Mouse (Mus musculus): Measurements from ENCODE around the gene Ier3. TPM values are rescaled to one million over a fixed set of nuclear protein-coding genes. Genes with fewer than 3 reads are reported as not detected.

The Ier3 gene
- polyA plus RNA-seq, 1 experiment from 2014 or later, result 2.4 TPM

DNA sequence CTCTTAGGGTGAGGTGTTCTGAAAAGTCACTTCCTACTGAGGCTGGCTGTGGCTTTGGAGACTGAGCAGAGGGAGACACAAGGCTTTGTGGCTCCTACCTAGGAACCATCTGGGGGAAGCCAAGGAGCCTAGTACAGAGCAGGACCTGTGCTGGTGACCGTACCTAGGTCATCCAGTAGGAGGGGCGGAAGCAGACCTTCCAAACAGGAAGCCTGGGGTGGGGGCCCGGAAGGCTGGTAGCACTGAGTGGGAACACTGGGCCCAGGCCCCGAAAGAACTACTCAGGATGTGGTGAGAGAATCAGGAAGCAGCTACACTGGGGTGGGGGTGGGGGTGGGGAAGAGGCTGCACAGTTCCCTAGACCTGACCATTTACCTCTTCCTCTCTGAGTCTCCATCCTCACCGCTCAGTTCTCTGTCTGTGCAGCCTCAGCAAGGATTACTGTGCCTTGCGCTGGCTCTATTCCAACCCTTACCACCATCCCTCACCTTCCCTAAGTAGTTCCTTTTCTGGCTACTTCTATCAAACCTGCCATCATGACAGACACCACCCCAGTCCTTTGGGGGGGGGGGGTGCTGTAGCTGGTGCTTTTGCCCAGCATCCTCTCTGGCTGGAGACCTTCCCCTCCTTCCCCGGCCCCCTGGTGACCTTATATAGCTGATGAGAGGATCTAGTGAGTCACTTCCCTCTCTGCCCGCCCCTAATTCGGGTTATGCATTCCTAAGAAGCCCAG, 48.8 kb downstream of the Ier3 start:
- H3K9me3 ChIP-seq (ENCODE audit: control insufficient read depth, low read length), result peaks cover 2% of the 10 kb centered on the region; the same call in 1 of the 2 replicates
- ATAC-seq (replicated peaks; ENCODE audit: low FRiP score) (no peak), DNase-seq (ENCODE audit: low spot score) (no peak)
- H3K36me3 ChIP-seq (ENCODE audit: control insufficient read depth, insufficient read depth, low read length), result peaks cover 8% of the 10 kb centered on the region; the same call in 1 of the 2 replicates
- peaks cover 22% of the 10 kb centered on the region for H3K4me1 ChIP-seq (replicated peaks; ENCODE audit: control insufficient read depth, insufficient read depth, low read length)
- peak overlapping the region; percentile 95 for H3K4me2 ChIP-seq (ENCODE audit: low read depth, low read length, severe bottlenecking)
- H3K9ac ChIP-seq (ENCODE audit: low read length), result peak overlapping the region; percentile 93; the same call in 1 of the 2 replicates
- no peaks in the 10 kb centered on the region for H3K27me3 ChIP-seq (ENCODE audit: control insufficient read depth, insufficient read depth, low read length)
- WGBS, result 71% methylated on average over 9 of the region's 9 CpGs
- peak overlapping the region; percentile 67 for H3K4me3 ChIP-seq (ENCODE audit: low read depth, low read length)
- 0 out of 2 replicates have a peak overlapping the region, but pooled peaks have one; percentile 6 for H3K27ac ChIP-seq (ENCODE audit: low read depth, low read length)

DNA sequence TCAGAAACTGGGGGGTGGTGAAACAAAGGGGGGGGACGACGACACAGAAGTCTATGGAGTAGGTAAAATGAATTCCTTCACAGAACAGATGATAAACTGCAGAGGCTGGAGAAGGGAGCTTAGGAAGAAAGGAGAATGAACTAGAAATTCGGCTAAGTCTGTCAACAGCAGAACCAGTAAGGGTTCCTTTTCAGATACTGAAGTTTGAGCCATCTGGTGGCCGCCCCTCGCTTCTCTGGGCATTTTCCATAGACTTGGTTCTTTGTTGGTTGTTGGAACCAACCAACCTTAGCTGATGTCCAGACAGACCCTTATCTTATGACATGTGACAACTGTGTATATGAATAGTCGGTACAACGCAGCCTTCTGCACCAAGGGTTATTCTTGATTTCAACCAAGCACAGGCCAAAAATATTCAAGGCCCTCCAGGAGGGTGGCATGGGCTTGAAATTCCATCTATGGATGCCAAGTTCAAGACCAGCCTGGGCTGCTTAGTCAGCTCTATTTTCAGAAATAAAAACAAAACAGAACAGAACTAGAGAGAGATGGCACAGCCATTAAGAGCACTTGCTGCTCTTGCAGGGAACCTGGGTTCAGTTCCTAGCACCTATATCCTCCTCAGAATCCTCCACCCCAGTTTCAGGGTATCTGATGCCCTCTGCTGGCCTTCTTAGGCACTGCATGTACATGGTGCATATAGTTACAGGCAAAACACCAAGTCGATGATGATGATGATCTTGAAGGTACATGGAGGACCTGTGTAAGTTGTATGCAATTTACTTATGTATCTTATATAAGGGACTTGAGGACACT, 49.6 kb downstream of the Ier3 start:
- Histone ChIP-seq H3K27me3 (ENCODE audit: control insufficient read depth, insufficient read depth, low read length) (no peaks in the 10 kb centered on the region), H3K27ac (ENCODE audit: low read depth, low read length) (0 out of 2 replicates have a peak overlapping the region, but pooled peaks have one; percentile 6), H3K4me1 (replicated peaks; ENCODE audit: control insufficient read depth, insufficient read depth, low read length) (peaks cover 22% of the 10 kb centered on the region), H3K4me2 (ENCODE audit: low read depth, low read length, severe bottlenecking) (peak overlapping the region; percentile 95; the same call in 1 of the 2 replicates), H3K4me3 (ENCODE audit: low read depth, low read length) (no peak overlapping the region), H3K9ac (ENCODE audit: low read length) (no peak overlapping the region), H3K9me3 (ENCODE audit: control insufficient read depth, low read length) (peaks cover 2% of the 10 kb centered on the region; the same call in 1 of the 2 replicates), H3K36me3 (ENCODE audit: control insufficient read depth, insufficient read depth, low read length) (peaks cover 8% of the 10 kb centered on the region; the same call in 1 of the 2 replicates)
- ATAC-seq (replicated peaks; ENCODE audit: low FRiP score) (no peak), DNase-seq (ENCODE audit: low spot score) (peak; percentile 66)
- 88% methylated on average over 8 of the region's 8 CpGs for WGBS

Small RNA genes lying within 50 kb of the gene (microRNA-seq; reads per million reads assigned to microRNA genes)
- gene Gm28033 (ENCODE audit: insufficient number of aligned reads), result not detected

Other genes starting within 250 kb of the Ier3 start
- not detected in 2 replicates for gene Sfta2, start 220.1 kb upstream of the Ier3 start, polyA plus RNA-seq (2014; fragmentation: Nextera tagmentation; extraction: Ambion mirVana)
- not detected in 2 replicates for gene Gm9573, start 195.0 kb upstream of the Ier3 start, polyA plus RNA-seq (2014; fragmentation: Nextera tagmentation; extraction: Ambion mirVana)
- gene Mucl3, start 178.0 kb upstream of the Ier3 start, polyA plus RNA-seq (2014; fragmentation: Nextera tagmentation; extraction: Ambion mirVana), result 0.07 and 0.13 TPM in 2 replicates
- gene Vars2, start 154.1 kb upstream of the Ier3 start, polyA plus RNA-seq (2014; fragmentation: Nextera tagmentation; extraction: Ambion mirVana), result 16.2 and 19.5 TPM in 2 replicates
- 41.2 and 47.4 TPM in 2 replicates for gene Gtf2h4, start 147.9 kb upstream of the Ier3 start, polyA plus RNA-seq (2014; fragmentation: Nextera tagmentation; extraction: Ambion mirVana)
- gene Ddr1, start 117.1 kb upstream of the Ier3 start, polyA plus RNA-seq (2014; fragmentation: Nextera tagmentation; extraction: Ambion mirVana), result 130 and 144 TPM in 2 replicates
- gene Flot1, start 1.5 kb downstream of the Ier3 start, polyA plus RNA-seq (2014; fragmentation: Nextera tagmentation; extraction: Ambion mirVana), result 48.5 and 49.5 TPM in 2 replicates
- 1,583 and 1,671 TPM in 2 replicates for gene Tubb5, start 16.6 kb downstream of the Ier3 start, polyA plus RNA-seq (2014; fragmentation: Nextera tagmentation; extraction: Ambion mirVana)
- 27.2 and 29.2 TPM in 2 replicates for gene Mdc1, start 19.8 kb downstream of the Ier3 start, polyA plus RNA-seq (2014; fragmentation: Nextera tagmentation; extraction: Ambion mirVana)
- 65.7 and 68.8 TPM in 2 replicates for gene Nrm, start 39.6 kb downstream of the Ier3 start, polyA plus RNA-seq (2014; fragmentation: Nextera tagmentation; extraction: Ambion mirVana)
- gene Ppp1r18, start 43.9 kb downstream of the Ier3 start, polyA plus RNA-seq (2014; fragmentation: Nextera tagmentation; extraction: Ambion mirVana), result 25.1 and 28.1 TPM in 2 replicates
- gene Dhx16, start 58.1 kb downstream of the Ier3 start, polyA plus RNA-seq (2014; fragmentation: Nextera tagmentation; extraction: Ambion mirVana), result 50.3 and 52.9 TPM in 2 replicates
- 26.9 and 29.9 TPM in 2 replicates for gene 2310061I04Rik, start 75.7 kb downstream of the Ier3 start, polyA plus RNA-seq (2014; fragmentation: Nextera tagmentation; extraction: Ambion mirVana)
- 213 and 224 TPM in 2 replicates for gene Atat1, start 88.4 kb downstream of the Ier3 start, polyA plus RNA-seq (2014; fragmentation: Nextera tagmentation; extraction: Ambion mirVana)
- gene Mrps18b, start 94.7 kb downstream of the Ier3 start, polyA plus RNA-seq (2014; fragmentation: Nextera tagmentation; extraction: Ambion mirVana), result 66.1 and 66.8 TPM in 2 replicates
- 52.6 and 59.3 TPM in 2 replicates for gene Ppp1r10, start 94.8 kb downstream of the Ier3 start, polyA plus RNA-seq (2014; fragmentation: Nextera tagmentation; extraction: Ambion mirVana)
- gene Abcf1, start 148.1 kb downstream of the Ier3 start, polyA plus RNA-seq (2014; fragmentation: Nextera tagmentation; extraction: Ambion mirVana), result 108 and 122 TPM in 2 replicates
- 46.0 and 48.4 TPM in 2 replicates for gene Gnl1, start 158.2 kb downstream of the Ier3 start, polyA plus RNA-seq (2014; fragmentation: Nextera tagmentation; extraction: Ambion mirVana)
- 50.8 and 54.4 TPM in 2 replicates for gene Prr3, start 158.6 kb downstream of the Ier3 start, polyA plus RNA-seq (2014; fragmentation: Nextera tagmentation; extraction: Ambion mirVana)
- gene H2-T24, start 198.9 kb downstream of the Ier3 start, polyA plus RNA-seq (2014; fragmentation: Nextera tagmentation; extraction: Ambion mirVana), result 3.5 and 4.3 TPM in 2 replicates
- 3.1 and 3.4 TPM in 2 replicates for gene H2-T23, start 211.2 kb downstream of the Ier3 start, polyA plus RNA-seq (2014; fragmentation: Nextera tagmentation; extraction: Ambion mirVana)
- 7.6 and 8.3 TPM in 2 replicates for gene H2-T22, start 221.1 kb downstream of the Ier3 start, polyA plus RNA-seq (2014; fragmentation: Nextera tagmentation; extraction: Ambion mirVana)
- not detected in 2 replicates for gene Gm6034, start 221.3 kb downstream of the Ier3 start, polyA plus RNA-seq (2014; fragmentation: Nextera tagmentation; extraction: Ambion mirVana)
- gene Gm11127, start 236.7 kb downstream of the Ier3 start, polyA plus RNA-seq (2014; fragmentation: Nextera tagmentation; extraction: Ambion mirVana), result not detected in 2 replicates